Mouse (Mus musculus) erythroblast, embryonic 14.5 days (primary cell): ENCODE results near the gene Ccdc57.

Source experiments
- GATA1 ChIP-seq: IDR thresholded peaks from 2 replicates; pipeline ENCODE4 v1.6.1; 2012; ENCODE audit warnings: low read length, inconsistent platforms, mixed read lengths
- TAL1 ChIP-seq: IDR thresholded peaks from 3 replicates; pipeline ENCODE4 v1.6.1; 2012; ENCODE audit warnings: low read length, inconsistent platforms, mixed read lengths

DNA sequence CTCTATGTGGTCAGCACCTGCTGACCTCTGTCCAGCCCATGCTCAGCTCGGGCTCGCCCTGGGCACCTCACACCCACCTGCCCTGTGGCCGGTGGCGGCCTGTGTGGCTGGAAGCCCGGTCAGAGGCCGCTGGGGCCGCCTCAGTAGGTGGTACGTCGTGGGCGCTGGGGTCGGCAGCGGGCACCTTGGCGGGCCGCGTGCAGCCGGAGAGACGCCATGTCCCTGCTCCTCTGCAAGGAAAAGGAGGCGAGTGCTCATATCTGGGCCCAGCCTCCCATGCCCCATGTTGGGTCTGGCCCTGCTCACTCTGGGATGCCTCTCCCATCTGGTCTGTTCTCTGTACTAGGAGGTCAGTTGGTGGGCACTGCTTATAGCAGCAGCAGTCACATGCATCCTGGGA lies 26.4 kb upstream of the Ccdc57 start:
- TF ChIP-seq GATA1 (no peak), TAL1 (no peak)
